Mouse (Mus musculus) left cerebral cortex, adult 9 months (tissue): ENCODE data around the gene 1700007K13Rik.
A peak's percentile ranks its signal among the peaks of the same experiment; 100 is the strongest.
"Not testable (repeated sequence)": the region's sequence is repeated elsewhere in the genome, so short reads cannot be mapped to it uniquely, and the experiment has no call there.

Source experiments
- DNase-seq, 2 experiments: peaks; one replicate each; pipeline ENCODE4 v3.0.0; 2022; ENCODE audit warnings: low spot score in 2 of 2

Gene 1700007K13Rik

DNA sequence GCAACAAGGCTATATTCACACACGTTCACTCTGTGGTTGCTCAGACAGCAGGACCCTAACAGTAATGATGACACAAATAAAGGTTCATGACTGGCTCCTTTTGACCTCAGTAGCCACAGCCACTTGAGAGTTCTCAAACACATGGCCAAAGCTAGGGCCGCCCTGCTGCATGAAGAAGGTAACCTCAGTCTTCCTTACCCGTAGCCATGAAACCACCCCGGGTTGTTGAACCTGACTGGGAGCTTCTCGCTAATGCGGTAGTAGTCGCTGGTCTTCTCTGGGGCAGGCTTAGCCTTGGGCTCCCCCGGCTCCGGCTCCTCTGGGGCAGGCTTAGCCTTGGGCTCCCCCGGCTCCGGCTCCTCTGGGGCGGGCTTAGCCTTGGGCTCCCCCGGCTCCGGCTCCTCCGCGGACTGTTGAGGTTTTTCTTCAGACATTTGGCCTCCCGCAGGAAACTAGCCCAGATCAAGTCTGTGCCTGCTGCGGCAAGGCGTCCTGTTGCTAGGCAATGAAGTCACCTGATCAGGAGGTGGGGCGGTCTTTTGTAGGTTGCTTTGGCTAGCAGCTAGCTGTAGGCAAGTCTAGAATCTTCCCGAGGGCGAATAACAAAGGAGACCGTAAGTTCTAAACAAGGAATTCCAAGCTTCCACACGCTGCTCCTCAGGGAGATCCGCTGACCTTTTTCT is at the start of gene 1700007K13Rik:
TSS of gene 1700007K13Rik (minus strand) at position 497 of the 683 bp plus-strand sequence.
- peak in 1 of 2 experiments; percentile 72 for DNase-seq

DNA sequence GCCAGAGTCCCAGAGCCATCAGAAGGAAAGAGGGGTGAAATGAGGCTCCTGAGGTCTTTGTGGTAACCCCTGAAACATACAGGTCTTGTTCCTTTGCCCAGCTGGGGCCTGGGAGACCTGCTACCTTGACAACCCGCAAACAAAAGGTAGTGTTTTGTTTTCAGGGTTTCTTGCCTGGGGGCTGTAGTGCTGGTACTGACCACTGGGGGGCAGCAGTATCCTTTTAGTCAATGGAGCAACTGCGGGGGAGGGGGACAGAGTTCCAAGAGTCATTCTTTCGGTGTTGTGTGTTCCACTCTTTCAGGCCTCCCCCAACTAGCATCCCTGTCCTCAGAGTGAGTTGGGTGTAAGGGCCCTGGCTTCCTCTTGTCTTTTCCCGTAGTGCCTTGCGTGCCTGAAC is 48.4 kb upstream of the 1700007K13Rik start:
- peak in 1 of 2 experiments; percentile 89 for DNase-seq

DNA sequence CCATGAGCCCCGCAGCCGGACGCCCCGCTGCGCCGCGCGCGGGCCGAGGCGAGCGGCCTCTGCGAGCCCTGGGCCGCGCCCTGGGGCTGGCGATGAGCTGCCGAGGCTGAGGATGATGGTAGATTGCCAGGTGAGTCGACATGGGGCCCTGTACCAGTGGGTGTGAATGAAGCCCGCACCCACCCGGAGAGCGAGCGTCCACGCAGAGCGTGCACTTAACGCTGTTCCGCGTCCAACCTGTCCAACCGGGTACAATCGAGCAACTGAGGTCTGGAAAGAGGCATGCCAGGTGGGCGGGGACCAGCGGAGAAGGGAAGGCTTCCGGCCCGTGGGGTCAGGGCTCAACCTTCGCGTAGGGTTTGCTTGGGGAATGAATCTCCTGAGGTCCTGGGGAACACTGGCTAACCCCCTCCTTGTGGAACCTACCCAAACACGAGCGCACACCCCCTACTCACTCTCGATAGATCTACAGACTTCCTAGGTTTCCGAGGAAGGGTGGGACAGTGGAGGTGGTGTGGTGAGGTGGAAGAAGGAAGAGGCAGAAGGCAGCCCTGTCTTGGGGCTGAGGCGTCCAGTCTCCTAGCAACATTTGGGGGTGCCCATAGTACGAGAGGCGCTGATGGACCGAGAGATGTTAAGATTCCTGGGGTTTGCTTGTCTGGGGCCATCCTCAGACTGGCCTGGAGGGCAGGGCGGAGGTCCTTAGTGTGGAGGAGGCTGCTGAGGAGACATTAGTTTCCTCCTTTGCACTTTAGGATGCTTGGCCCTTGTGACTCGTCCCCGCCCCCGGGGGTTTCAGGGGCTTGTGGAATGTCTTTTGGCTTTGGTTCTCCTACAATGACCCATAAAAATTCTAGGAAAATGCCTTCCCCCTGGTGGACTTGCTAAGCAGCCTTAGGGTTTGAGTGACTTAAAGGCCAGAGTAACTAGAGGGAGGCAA is 47.6 kb upstream of the 1700007K13Rik start:
- DNase-seq = peak in 1 of 2 experiments; percentile 46

DNA sequence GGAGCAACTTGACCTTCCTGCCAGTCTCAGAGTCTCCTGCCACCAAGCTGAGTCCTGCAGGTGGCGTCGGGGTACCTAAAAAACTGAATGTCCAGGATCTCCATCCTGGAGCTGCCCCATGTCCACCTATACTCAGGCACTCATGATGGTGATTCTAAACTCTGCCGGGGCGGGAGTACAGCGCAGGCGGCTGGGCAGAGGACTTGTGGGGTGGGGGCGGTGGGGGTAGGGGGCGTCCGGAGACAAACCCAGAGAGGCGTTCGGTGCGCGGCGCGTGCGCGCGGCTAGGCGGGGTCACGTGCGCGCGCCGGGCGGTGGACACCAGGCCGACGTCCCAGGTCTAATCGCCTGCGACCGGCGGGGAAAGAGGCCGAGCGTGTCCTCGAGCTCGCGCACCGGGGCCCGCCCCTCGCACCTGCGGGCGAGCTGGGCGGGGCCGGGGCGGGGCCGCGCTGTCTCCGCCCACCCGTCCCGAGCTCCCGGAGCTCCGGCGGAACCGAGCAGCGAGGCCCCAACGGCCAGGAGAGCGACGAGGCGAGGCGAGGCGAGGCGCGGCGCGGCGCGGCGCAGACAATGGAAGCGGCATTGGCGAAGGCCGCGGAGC is 46.8 kb upstream of the 1700007K13Rik start, which contains the start of gene Ralgds:
TSS of gene Ralgds (plus strand) at position 328 of the 604 bp plus-strand sequence.
- no peak for DNase-seq

DNA sequence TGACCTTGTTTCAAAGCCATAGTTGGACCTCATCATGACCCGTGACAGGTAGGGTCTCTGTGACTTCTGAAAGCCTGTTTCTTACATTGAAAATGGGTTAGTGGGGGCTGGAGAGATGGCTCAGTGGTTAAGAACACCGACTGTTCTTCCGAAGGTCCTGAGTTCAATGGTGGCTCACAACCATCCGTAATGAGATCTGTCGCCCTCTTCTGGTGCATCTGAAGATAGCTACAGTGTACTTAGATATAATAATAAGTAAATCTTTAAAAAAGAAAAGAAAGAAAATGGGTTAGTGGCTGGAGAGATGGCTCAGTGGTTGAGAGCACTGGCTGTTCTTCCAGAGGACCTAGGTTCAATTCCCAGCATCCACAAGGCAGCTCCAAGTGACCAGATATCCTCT is 45.5 kb upstream of the 1700007K13Rik start:
- DNase-seq = not testable (repeated sequence)

DNA sequence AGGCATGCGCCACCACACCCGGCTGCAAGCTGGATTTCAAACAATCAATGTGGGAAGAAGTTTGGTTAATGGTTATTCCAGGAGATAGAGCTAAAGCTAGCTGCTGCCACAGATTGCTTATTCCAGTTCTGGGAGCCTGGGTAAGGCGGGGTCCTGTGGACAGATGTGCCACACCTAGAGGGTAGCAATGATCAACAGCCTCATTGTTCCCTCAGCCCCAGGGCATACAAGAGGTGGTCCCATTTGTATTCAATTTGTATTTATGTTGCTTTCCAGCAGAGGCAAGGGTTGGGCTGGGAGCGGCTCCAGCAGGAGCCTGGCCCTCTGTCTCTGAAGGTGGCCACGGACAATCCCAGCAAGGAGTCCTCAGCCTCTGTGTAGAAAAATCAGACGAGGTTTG is 40.2 kb upstream of the 1700007K13Rik start:
- no peak for DNase-seq

DNA sequence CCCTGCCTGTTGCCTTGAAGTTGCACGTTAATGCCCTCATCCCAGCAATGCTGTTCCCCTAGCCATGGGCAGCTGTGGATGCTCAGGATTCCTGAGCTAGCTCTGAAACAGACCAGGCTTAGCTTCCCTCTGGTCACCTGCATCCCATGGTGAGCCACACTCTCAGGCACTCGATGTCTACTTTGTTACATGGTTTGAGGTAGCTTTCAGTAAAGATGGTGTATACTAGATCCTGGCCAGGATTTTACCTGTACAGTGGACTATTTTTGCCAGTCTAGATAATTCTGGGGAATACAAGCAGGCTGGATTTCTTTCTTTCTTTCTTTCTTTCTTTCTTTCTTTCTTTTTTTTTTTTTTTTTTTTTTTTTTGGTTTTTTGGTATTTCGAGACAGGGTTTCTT is 39.7 kb upstream of the 1700007K13Rik start, which contains the start of gene Gm10134:
TSS of gene Gm10134 (plus strand) at position 301 of the 400 bp plus-strand sequence.
- no peak for DNase-seq

DNA sequence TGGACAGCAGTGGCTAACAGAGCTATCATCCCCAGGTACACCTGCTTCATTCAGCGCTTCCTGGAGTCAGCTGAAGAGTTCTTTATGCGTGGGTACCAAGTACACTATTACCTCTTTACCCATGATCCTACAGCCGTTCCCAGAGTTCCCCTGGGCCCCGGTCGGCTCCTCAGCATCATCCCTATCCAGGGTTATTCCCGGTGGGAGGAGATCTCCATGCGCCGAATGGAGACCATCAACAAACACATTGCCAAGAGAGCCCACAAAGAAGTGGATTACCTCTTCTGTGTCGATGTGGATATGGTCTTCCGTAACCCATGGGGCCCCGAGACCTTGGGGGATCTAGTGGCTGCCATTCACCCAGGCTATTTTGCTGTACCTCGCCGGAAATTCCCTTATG is 38.5 kb upstream of the 1700007K13Rik start:
- DNase-seq = no peak

DNA sequence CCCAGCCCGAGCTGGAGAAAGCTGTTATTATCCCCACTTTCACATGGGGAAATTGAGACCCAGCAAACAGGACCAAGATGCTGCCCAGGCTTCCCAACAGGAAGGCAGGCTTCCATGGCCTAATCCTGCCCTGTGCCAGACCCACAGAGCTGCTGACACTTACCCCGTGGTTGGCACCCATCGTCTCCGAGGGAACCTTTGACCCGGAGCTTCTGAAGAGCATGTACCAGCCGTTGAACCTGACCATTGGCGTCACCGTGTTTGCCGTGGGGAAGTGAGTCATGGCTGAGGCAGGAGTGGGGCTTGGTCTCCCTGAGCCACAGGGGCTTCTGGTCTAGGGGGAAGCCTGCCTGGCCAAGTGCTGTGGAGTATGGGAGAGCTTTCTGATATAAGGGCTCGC is 36.9 kb upstream of the 1700007K13Rik start:
- DNase-seq = peak in 1 of 2 experiments; percentile 0

DNA sequence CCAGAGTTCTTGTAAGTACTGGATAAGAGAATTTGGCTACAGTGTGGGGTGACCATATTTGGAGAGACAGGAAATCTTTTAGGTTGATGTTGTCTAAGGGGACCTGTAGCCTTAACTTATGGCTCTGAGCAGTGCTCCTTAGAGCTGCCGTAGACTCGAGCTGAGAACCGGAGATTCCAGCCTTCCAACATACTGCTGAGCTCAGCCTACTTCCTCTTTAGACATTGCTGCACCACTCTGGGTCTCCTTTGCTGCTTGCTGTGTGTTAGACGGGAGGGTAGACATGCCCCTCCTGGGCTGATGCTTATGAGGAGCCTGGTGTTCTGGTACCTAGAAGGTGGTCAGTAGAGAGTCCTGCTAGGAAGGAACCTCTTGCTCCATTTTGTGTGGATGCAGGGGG is 32.3 kb upstream of the 1700007K13Rik start:
- no peak for DNase-seq

DNA sequence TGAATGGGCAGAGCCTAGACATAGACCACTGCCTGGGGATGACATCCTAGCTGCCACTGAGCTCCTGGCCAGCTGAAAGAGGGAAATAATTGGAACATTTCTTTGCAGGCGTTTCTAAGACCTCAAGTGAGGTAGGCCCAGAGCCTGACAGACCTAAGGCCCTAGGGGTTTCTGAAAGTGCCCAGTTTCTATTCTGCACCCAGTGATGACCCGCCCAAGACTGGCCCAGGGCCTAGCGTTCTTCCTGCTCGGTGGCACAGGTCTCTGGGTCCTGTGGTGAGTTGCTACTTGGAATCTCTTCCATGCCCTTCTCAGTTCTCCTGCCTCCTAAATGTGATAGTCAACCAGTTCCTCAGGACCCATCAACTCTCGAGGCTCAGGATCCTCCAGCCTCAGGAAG is 31.4 kb upstream of the 1700007K13Rik start:
- no peak for DNase-seq

DNA sequence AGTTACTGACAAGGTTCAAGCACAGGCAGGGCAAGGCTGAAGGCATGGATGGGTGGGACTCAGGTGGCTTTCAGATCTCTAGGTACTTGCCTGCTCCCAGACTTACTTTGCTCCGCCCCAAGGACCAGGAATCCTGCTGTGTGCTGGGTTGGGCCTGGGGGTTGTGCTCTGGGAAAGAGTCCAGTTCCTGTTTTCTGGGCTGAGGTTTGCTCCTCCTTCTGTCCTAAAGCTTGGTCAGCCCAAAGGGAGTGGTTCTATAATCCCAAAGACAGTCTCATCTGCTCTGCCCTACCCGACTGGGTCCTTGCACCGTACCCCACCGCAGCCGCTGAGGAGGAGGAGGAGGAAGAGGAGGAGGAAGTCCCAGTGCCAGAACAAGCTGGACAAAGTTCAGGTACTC is 30.5 kb upstream of the 1700007K13Rik start, which contains the start of gene Gbgt1:
TSS of gene Gbgt1 (plus strand) at position 221 of the 400 bp plus-strand sequence.
- DNase-seq = no peak

DNA sequence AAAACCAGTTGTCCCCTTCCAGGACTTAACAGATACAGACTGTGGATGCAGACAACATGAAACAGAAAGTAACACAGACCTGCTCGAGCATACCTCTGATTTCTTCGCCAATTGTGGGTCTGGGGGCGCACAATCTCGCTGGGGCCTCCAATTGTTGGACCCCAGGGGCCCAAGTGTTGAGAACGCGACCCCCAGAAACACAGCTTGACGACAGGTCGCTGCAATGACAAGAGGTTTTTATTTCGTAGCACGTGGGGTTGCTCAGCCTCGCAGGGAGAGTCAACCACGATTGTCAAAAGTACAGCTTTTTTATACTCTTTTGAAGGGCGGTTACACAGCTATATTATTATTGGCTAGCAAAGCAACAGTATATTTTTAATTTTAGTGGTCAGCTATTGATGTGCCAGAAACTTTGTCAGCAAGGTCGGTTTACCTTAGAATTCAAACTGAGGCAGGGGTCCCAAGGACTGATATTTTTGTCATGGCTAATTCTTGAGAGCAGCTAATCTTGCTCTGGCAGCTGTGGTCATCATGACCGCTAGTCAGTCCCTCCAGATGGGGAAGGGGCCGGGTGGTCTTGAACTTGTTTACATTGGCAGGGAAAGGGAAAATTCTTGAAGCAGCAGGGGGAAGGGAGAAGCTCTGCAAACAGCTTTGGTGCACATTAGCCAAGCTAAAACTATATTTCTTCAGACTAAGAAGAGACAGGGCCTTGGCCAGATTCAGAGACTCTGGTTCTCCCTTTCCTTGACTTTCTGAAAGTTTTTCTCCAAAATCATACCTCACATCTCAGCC is 29.9 kb upstream of the 1700007K13Rik start:
- no peak for DNase-seq

DNA sequence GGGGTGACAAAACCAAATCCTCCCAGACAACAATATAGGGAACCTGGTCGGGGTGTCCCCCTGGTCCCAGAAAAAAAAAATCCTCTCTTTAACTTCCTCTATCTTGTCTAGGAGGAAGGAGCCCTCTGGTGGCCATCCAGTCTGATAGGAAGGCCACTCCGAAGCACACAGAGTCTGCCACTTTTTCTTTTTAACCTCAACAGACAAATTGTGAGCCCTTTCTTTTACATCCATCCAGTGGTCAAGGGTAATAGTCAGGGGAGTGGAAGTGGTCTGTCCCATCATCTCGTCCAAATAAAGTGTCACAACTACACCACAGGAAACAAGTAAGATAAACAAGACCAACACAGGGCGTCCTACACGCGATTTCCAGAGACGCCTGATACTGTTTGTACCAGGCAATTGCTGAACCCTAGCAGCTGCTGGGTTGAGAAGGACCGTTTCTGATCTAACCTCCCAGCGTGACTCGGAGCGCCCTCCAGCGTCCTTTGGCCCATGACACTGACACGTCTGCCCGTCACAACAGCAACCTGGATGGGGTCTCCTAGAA is 29.1 kb upstream of the 1700007K13Rik start:
- DNase-seq = no peak

DNA sequence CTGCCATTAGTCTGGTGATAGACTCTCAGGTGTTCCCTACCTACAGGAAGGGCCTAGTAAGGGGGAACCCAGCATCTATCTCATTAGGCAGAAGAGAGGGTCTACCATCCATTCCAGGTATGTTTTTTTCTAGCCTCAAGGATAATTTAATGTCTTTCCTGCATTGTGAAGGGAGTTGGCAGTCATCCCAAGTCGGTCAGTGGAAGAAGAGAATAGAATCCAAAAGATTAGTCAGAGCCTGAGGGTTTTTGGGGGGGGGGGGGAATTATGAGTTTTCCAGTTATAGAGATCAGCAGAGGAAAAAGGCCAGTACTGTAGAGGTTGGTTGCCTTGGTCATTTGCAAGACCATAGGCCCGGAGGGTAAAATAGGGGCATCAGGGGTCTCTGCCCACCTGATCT is 28.4 kb upstream of the 1700007K13Rik start:
- no peak for DNase-seq

DNA sequence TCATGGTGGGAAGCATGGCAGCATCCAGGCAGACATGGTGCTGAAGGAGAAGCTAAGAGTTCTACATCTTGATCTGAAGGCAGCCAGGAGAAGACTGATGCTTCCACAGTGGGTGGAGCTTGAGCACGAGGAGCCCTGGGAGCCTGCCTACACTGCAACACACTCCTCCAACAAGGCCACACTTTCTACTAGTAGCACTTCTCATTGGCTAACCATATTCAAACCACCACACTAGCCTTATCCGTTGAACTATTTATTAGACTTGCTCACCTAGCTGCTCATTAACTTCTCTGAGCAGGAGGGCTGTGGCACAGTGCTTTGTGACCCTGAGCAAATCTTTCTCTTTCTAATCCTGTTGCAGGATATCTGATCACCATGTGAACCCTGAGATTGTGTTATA is 17.7 kb upstream of the 1700007K13Rik start:
- no peak for DNase-seq

DNA sequence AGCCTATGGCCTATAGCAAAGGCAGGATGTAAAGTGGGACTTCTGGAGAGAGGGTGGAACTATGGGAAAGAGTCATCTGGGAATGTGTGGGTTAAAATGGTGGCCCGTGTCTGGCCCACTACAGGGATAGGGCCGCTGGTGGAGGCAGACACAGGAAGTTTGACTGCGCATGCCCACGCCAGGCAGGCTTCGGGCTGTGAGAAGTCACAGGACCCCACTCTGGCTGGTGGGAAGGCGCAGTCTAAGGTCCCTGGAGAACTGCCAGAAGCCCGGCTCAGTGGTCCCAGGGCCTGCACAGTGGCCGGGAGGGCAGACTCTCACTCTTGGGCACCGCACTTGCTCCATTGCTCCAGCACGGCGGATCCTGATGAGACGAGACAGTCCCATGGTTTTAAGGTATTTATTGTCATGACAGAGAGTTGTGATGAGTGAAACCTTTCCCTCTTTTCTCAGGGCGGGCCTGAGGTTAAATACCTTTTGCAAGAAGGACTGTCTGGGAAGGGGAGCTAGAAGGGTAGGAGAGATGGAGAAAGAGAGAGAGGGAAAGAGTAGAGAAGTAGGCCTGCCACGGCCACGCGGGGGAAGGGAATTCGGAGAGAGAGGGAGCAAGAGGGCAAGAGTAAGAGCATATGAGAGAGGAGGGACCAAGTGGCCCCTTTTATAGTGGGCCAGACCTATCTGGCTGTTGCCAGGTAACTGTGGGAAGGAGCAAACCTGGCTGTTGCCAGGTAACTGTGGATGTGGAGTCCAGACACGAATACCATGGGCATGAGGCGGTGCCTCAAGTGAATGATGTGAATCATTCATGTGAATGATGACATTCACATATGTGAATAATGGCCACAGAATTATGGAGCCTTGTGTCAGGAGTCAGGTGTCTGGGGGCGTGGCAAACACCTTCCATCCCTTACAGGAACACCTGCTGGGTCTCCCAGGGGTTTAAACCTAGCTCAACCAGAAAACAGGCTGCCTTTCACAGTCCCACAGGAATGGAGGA is 13.4 kb upstream of the 1700007K13Rik start:
- DNase-seq = no peak

DNA sequence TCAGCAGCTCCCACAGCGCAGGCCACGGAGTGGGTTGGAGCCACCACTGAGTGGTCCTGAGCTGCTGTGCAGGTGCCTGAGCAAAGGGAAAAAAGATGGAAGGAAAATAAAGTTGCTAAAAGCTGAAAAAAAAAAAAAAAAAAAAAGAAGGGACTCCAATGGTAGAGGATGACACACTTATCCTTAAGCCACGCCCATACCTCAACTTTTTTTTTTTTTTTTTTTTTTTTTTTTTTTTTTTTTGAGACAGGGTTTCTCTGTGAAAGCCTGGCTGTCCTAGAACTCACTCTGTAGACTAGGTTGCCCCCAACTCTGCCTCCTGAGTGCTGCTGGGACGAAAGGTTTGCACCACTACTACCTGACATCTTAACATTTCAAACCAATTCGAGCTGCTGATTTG is 11.9 kb upstream of the 1700007K13Rik start:
- not testable (repeated sequence) for DNase-seq

DNA sequence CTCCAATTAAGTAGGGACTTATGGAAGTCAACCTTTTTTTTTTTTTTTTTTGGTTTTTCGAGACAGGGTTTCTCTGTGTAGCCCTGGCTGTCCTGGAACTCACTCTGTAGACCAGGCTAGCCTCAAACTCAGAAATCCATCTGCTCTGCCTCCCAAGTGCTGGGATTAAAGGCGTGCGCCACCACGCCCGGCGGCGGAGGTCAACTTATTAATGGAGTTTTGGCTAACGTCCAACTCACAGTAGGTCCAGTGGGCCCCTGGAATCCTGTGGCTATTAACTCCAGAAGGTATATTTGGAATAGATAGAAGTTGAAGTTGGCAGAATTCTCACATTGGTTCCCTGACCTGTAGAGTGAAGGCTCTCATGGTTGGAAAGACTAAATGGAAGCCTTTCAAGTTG is 5.9 kb upstream of the 1700007K13Rik start:
- DNase-seq = not testable (repeated sequence)

DNA sequence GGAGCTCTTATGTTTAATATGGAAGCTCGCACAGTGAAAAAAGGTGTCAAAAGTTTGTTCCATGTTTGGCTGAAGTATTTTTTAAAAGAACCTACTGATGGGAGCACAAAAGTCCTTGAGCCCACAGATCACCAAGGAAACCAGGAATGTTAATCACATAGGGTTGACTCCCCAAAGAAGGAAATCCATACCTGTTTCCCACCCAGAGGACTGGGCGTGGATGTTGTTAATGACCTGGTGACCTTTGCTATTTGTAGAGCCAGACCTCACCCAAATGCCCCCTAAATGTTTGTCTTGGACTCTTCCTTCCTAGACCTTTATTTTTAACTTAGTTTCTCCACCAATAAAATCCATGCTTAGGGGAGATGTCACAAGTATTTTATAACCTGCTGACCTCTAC is 4.5 kb upstream of the 1700007K13Rik start:
- no peak for DNase-seq
